Mouse (Mus musculus) forebrain, postnatal 0 days (tissue): ENCODE results near the gene Cryab. TPM values are rescaled to one million over a fixed set of nuclear protein-coding genes. Genes with fewer than 3 reads are reported as not detected.
A peak's percentile ranks its signal among the peaks of the same experiment; 100 is the strongest.

Experiments used
- ATAC-seq: fragments of 200-750 bp; cut with Nextera tagmentation; 2 replicates; pipeline ENCODE4 v1.8.0; 2017; ENCODE audit warnings: mild to moderate bottlenecking, moderate library complexity
- DNase-seq: peaks from one replicate; pipeline ENCODE4 v3.0.0-alpha.2; 2015
- H3K27ac ChIP-seq: fragments of 300-500 bp; sonication (generic); 2 replicates; pipeline ENCODE4 v1.5.1; 2014; ENCODE audit warnings: low read depth, mild to moderate bottlenecking, antibody characterized with exemption, low read length, moderate library complexity, mixed read lengths
- H3K27me3 ChIP-seq: fragments of 300-500 bp; sonication (generic); 2 replicates; pipeline ENCODE4 v1.6.1; 2014; ENCODE audit warnings: mild to moderate bottlenecking, low read length, mixed read lengths; ENCODE audit not compliant: insufficient read depth
- H3K36me3 ChIP-seq: fragments of 300-500 bp; sonication (generic); 2 replicates; pipeline ENCODE4 v1.6.1; 2014; ENCODE audit warnings: mild to moderate bottlenecking, moderate library complexity; ENCODE audit not compliant: insufficient read depth
- H3K4me1 ChIP-seq: fragments of 300-500 bp; sonication (generic); 2 replicates; pipeline ENCODE4 v1.6.1; 2014; ENCODE audit warnings: antibody characterized with exemption; ENCODE audit not compliant: insufficient read depth
- H3K4me2 ChIP-seq: fragments of 300-500 bp; sonication (generic); 2 replicates; pipeline ENCODE4 v1.6.1; 2014; ENCODE audit warnings: low read depth, mild to moderate bottlenecking, moderate library complexity
- H3K4me3 ChIP-seq: fragments of 300-500 bp; sonication (generic); 2 replicates; pipeline ENCODE4 v1.5.1; 2014; ENCODE audit warnings: low read depth, low read length, mixed read lengths
- H3K9ac ChIP-seq: fragments of 300-500 bp; sonication (generic); 2 replicates; pipeline ENCODE4 v1.6.1; 2014; ENCODE audit warnings: mild to moderate bottlenecking
- H3K9me3 ChIP-seq: fragments of 300-500 bp; sonication (generic); 2 replicates; pipeline ENCODE4 v1.6.1; 2016; ENCODE audit warnings: low read length
- CTCF ChIP-seq: sonication (generic); IDR thresholded peaks from 2 replicates; pipeline ENCODE4 v1.5.1; 2016; ENCODE audit warnings: antibody characterized with exemption, control low read depth, low read depth
- WGBS: fragments of 180-500 bp; shearing (Covaris S2); extraction: QIAGEN DNeasy Blood & Tissue Kit; methylation state at CpG from one replicate; pipeline ENCODE4 v1.1.7; 2014; 5-methylcytosine and 5-hydroxymethylcytosine counted together
- polyA plus RNA-seq: library from polyadenylated mRNA; unstranded; fragments of >200 nt; fragmentation: Nextera tagmentation; extraction: Ambion mirVana; gene quantifications from 2 replicates; pipeline ENCODE4 v1.2.1, GENCODE M21; 2015
- total RNA-seq: library from RNA; depleted of rRNA; stranded (reverse); fragments of >200 nt; gene quantifications from 2 replicates; pipeline ENCODE4 v1.2.3, GENCODE M21; 2014

The Cryab gene
- total and polyA plus RNA-seq, 2 experiments from 2014 or later = 8.8 to 29.9 TPM

- Histone ChIP-seq H3K9ac (no peak overlapping the region), H3K36me3 (no peaks in the 10 kb centered on the region), H3K9me3 (no peaks in the 10 kb centered on the region), H3K4me3 (no peak overlapping the region), H3K4me2 (peak overlapping the region; percentile 30; the same call in 1 of the 2 replicates), H3K27me3 (no peaks in the 10 kb centered on the region), H3K4me1 (peaks cover 27% of the 10 kb centered on the region; the same call in 1 of the 2 replicates), H3K27ac (peak overlapping the region; percentile 29; the same call in 1 of the 2 replicates)
- ATAC-seq (peak; percentile 43), DNase-seq (peak; percentile 50)
- WGBS = 16% methylated on average over 8 of the region's 8 CpGs
- TF ChIP-seq CTCF = no peak
These were observed 28.6 kb upstream of the Cryab start for GRCm38 (mm10) chr9:50722451-50722911.

- H3K27ac ChIP-seq = peak overlapping the region; percentile 47; the same call in 1 of the 2 replicates
- TF ChIP-seq CTCF = no peak
- WGBS = 15% methylated on average over 7 of the region's 7 CpGs
- H3K4me1 ChIP-seq = peaks cover 29% of the 10 kb centered on the region
- no peaks in the 10 kb centered on the region for H3K9me3 ChIP-seq
- H3K36me3 ChIP-seq = no peaks in the 10 kb centered on the region
- DNase-seq (peak; percentile 84), ATAC-seq (no peak)
- H3K4me2 ChIP-seq = peak overlapping the region; percentile 30
- H3K9ac ChIP-seq = 0 out of 2 replicates have a peak overlapping the region, but pooled peaks have one; percentile 19
- H3K27me3 ChIP-seq = no peaks in the 10 kb centered on the region
- H3K4me3 ChIP-seq = no peak overlapping the region
These were observed 27.7 kb upstream of the Cryab start for GRCm38 (mm10) chr9:50723406-50723805.

- no peak overlapping the region for H3K27ac ChIP-seq
- no peak for TF ChIP-seq CTCF
- H3K4me3 ChIP-seq = no peak overlapping the region
- H3K9ac ChIP-seq = no peak overlapping the region
- H3K27me3 ChIP-seq = no peaks in the 10 kb centered on the region
- no peaks in the 10 kb centered on the region for H3K9me3 ChIP-seq
- H3K4me2 ChIP-seq = 0 out of 2 replicates have a peak overlapping the region, but pooled peaks have one; percentile 1
- 65% methylated on average over 2 of the region's 2 CpGs for WGBS
- DNase-seq (no peak), ATAC-seq (no peak)
- H3K4me1 ChIP-seq = peaks cover 29% of the 10 kb centered on the region
- no peaks in the 10 kb centered on the region for H3K36me3 ChIP-seq
These were observed 27.0 kb upstream of the Cryab start for GRCm38 (mm10) chr9:50724147-50724546.

- no peak for ATAC-seq
- 23% methylated on average over 3 of the region's 3 CpGs for WGBS
- TF ChIP-seq CTCF = no peak
- peaks cover 29% of the 10 kb centered on the region for H3K4me1 ChIP-seq
- no peaks in the 10 kb centered on the region for H3K36me3 ChIP-seq
- no peak overlapping the region for H3K9ac ChIP-seq
- no peaks in the 10 kb centered on the region for H3K27me3 ChIP-seq
- no peaks in the 10 kb centered on the region for H3K9me3 ChIP-seq
- no peak for DNase-seq
- no peak overlapping the region for H3K27ac ChIP-seq
- H3K4me3 ChIP-seq = no peak overlapping the region
- 0 out of 2 replicates have a peak overlapping the region, but pooled peaks have one; percentile 1 for H3K4me2 ChIP-seq
These were observed 26.3 kb upstream of the Cryab start for GRCm38 (mm10) chr9:50724661-50725330.

- Histone ChIP-seq H3K9me3 (no peaks in the 10 kb centered on the region), H3K4me1 (peaks cover 29% of the 10 kb centered on the region)
These were observed 25.1 kb upstream of the Cryab start for GRCm38 (mm10) chr9:50725921-50726590.

GRCm38 (mm10) chr9:50727171-50727924 is 23.8 kb upstream of the Cryab start:
- Histone ChIP-seq H3K27me3 (no peaks in the 10 kb centered on the region), H3K27ac (peak overlapping the region; percentile 74), H3K4me3 (peak overlapping the region; percentile 57), H3K36me3 (no peaks in the 10 kb centered on the region), H3K4me2 (peak overlapping the region; percentile 89), H3K4me1 (peaks cover 22% of the 10 kb centered on the region), H3K9me3 (no peaks in the 10 kb centered on the region), H3K9ac (peak overlapping the region; percentile 71)
- DNase-seq (peak; percentile 61), ATAC-seq (peak; percentile 1; the same call in 1 of the 2 replicates)
- TF ChIP-seq CTCF = no peak
- WGBS = 2% methylated on average over 30 of the region's 30 CpGs

More at GRCm38 (mm10) chr9:50725921-50726590, 25.1 kb upstream of the Cryab start:
- Histone ChIP-seq H3K27ac (no peak overlapping the region), H3K9ac (no peak overlapping the region), H3K4me2 (peak overlapping the region; percentile 89), H3K4me3 (0 out of 2 replicates have a peak overlapping the region, but pooled peaks have one; percentile 2), H3K27me3 (no peaks in the 10 kb centered on the region), H3K36me3 (no peaks in the 10 kb centered on the region)
- DNase-seq (no peak), ATAC-seq (no peak)
- WGBS = 24% methylated on average over 8 of the region's 8 CpGs
- no peak for TF ChIP-seq CTCF
